Mouse (Mus musculus) liver, embryonic 16.5 days (tissue): ENCODE measurements at regions not wholly inside any gene's neighbourhood (a gene's known extent, or its start where the extent isn't known, plus 50 kb on each side); places are given as distances from the start of the nearest gene placed in this dataset.

Experiments used
- ATAC-seq: fragments of 200-750 bp; cut with Nextera tagmentation; 2 replicates; pipeline ENCODE4 v1.8.0; 2017; ENCODE audit warnings: low read depth, mild to moderate bottlenecking, moderate number of reproducible peaks, moderate library complexity
- H3K27ac ChIP-seq: fragments of 300-500 bp; sonication (generic); 2 replicates; pipeline ENCODE4 v1.5.1; 2014; ENCODE audit warnings: mild to moderate bottlenecking, low read length
- H3K27me3 ChIP-seq: fragments of 300-500 bp; sonication (generic); 2 replicates; pipeline ENCODE4 v1.6.1; 2014; ENCODE audit warnings: low read depth, low read length, mixed read lengths; ENCODE audit not compliant: control insufficient read depth, insufficient read depth
- H3K36me3 ChIP-seq: fragments of 300-500 bp; sonication (generic); 2 replicates; pipeline ENCODE4 v1.6.1; 2014; ENCODE audit warnings: mild to moderate bottlenecking; ENCODE audit not compliant: control insufficient read depth, insufficient read depth
- H3K4me1 ChIP-seq: fragments of 300-500 bp; sonication (generic); 2 replicates; pipeline ENCODE4 v1.6.1; 2014; ENCODE audit warnings: low read depth, low read length, mixed read lengths; ENCODE audit not compliant: control insufficient read depth
- H3K4me2 ChIP-seq: fragments of 300-500 bp; sonication (generic); 2 replicates; pipeline ENCODE4 v1.6.1; 2014; ENCODE audit warnings: low read depth, low read length, mixed read lengths
- H3K4me3 ChIP-seq: fragments of 300-500 bp; sonication (generic); 2 replicates; pipeline ENCODE4 v1.5.1; 2014; ENCODE audit warnings: low read depth, mild to moderate bottlenecking, low read length
- H3K9ac ChIP-seq: fragments of 300-500 bp; sonication (generic); 2 replicates; pipeline ENCODE4 v1.6.1; 2014; ENCODE audit warnings: low read depth, low read length
- H3K9me3 ChIP-seq: fragments of 300-500 bp; sonication (generic); replicated peaks from 2 replicates; pipeline ENCODE4 v1.6.1; 2016; ENCODE audit warnings: low read length; ENCODE audit not compliant: control insufficient read depth
- WGBS: fragments of 180-500 bp; shearing (Covaris S2); extraction: QIAGEN DNeasy Blood & Tissue Kit; methylation state at CpG from one replicate; pipeline ENCODE4 v1.1.7; 2014; ENCODE audit not compliant: insufficient replicate concordance; 5-methylcytosine and 5-hydroxymethylcytosine counted together

DNA sequence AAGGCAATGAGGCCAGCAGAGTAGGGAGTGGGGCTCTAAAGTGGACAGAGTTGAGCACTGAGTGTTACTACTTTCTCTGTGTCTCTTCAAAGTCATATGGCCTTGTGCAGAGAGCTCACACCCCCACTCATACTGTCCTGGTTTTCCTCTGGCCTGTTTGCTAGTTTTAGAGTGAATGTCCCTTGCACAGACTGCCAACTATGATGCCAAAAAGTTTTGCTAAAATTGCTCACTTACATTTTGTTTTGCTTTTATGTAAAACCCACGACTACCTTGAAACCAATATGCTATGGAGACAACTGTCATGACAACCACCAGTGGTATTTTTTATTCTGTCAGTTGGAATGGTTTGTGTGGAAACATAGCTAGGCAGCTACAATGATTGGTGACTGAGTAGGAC lies 126.4 kb upstream of the Rnaseh2b start:
- Histone ChIP-seq H3K9me3 (no peaks in the 10 kb centered on the region), H3K27ac (no peak overlapping the region), H3K4me3 (no peak overlapping the region), H3K4me1 (no peaks in the 10 kb centered on the region), H3K36me3 (no peaks in the 10 kb centered on the region), H3K4me2 (no peak overlapping the region), H3K27me3 (no peaks in the 10 kb centered on the region), H3K9ac (no peak overlapping the region)
- no peak for ATAC-seq
- WGBS, result 32% methylated on average over 1 of the region's 1 CpGs

DNA sequence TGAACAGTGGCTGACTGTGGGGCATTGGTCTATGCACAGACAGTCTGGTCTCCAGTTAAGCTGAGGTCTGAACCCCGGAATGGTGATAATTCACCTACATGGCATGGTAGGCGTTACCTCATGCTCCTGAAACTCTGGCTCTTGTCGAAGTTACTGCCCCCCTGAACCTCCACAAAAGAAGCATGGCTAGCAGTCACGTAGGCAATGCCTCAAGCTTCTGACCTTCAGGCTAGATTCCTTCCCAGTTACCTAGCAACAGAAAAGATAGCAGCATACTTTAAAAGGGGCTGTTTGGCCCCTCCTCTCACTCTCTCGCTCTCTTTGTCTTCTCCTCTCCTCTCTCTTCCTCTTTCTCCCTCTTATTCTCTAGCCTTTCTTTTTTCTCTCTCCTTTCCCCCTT lies 125.8 kb upstream of the Rnaseh2b start:
- H3K4me1 ChIP-seq, result no peaks in the 10 kb centered on the region
- 43% methylated on average over 5 of the region's 5 CpGs for WGBS
- no peak overlapping the region for H3K4me3 ChIP-seq
- no peak overlapping the region for H3K27ac ChIP-seq
- H3K9me3 ChIP-seq, result no peaks in the 10 kb centered on the region
- H3K27me3 ChIP-seq, result no peaks in the 10 kb centered on the region
- ATAC-seq, result no peak
- H3K9ac ChIP-seq, result no peak overlapping the region
- no peak overlapping the region for H3K4me2 ChIP-seq
- H3K36me3 ChIP-seq, result no peaks in the 10 kb centered on the region

DNA sequence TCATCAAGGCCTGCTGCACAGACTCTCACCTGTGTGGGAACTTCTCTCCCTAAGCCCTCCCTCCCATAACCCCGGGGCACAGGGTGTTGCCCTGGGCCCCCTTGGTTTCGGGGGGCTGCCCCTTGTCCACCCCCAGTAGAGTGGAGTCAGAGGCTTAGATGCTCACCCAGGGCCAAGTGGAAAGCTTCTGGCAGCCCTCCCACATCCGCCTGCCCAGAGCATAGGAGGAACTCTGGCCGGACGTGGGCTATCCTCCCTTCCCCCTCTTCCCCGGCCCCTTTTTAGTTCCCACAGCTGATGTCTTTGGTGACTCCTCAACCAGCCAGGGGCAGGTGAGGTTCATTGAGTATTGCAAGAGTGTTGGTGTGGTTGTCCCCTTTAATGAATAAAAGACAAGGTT lies 125.3 kb upstream of the Rnaseh2b start:
- Histone ChIP-seq H3K4me2 (no peak overlapping the region), H3K4me1 (no peaks in the 10 kb centered on the region), H3K9ac (no peak overlapping the region), H3K4me3 (no peak overlapping the region), H3K36me3 (no peaks in the 10 kb centered on the region), H3K27me3 (no peaks in the 10 kb centered on the region), H3K27ac (no peak overlapping the region), H3K9me3 (no peaks in the 10 kb centered on the region)
- 29% methylated on average over 6 of the region's 6 CpGs for WGBS
- ATAC-seq, result no peak

DNA sequence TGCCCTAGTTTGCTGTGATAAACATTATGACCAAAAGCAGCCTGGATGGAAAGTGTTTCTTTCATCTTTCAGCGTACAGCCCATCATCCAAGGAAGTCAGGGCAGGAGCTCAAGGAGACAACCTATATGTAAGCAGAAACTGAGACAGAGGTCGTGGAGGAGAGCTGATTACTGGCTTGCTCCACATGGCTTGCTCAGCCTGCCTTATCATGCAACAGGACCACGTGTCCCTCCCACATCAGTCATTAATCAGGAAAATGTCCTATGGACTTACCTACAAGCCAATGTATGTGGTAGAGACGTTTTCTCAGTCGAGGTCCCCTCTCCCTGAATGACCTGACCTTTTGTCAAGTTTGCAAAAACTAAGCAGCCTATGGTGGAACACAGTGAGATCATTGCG lies 123.7 kb upstream of the Rnaseh2b start:
- no peaks in the 10 kb centered on the region for H3K9me3 ChIP-seq
- 38% methylated on average over 6 of the region's 6 CpGs for WGBS
- H3K36me3 ChIP-seq, result no peaks in the 10 kb centered on the region
- H3K9ac ChIP-seq, result no peak overlapping the region
- H3K4me2 ChIP-seq, result no peak overlapping the region
- no peaks in the 10 kb centered on the region for H3K4me1 ChIP-seq
- H3K27ac ChIP-seq, result no peak overlapping the region
- H3K4me3 ChIP-seq, result no peak overlapping the region
- no peak for ATAC-seq
- H3K27me3 ChIP-seq, result no peaks in the 10 kb centered on the region

DNA sequence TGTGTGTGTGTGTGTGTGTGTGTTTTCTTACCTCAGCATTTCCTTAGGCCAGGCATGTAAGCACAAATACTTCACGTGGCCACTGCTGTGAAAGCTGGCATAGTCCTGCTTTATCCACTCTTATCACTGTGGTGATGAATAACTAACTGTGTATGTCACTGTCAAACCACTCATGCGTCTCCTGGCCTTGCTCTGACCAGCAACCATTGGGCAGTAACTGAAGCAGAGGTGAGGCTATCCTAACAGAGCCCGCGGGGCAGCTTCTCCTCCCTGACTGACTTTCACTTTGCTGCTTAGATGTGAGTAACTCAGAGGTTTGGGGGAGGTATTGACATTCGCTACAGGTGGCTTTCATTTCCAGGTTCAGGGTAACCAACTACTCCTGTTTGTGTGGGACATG lies 122.0 kb upstream of the Rnaseh2b start:
- no peaks in the 10 kb centered on the region for H3K27me3 ChIP-seq
- H3K9ac ChIP-seq, result no peak overlapping the region
- no peaks in the 10 kb centered on the region for H3K36me3 ChIP-seq
- no peaks in the 10 kb centered on the region for H3K9me3 ChIP-seq
- H3K4me3 ChIP-seq, result no peak overlapping the region
- no peaks in the 10 kb centered on the region for H3K4me1 ChIP-seq
- H3K27ac ChIP-seq, result no peak overlapping the region
- 45% methylated on average over 5 of the region's 5 CpGs for WGBS
- no peak for ATAC-seq
- H3K4me2 ChIP-seq, result no peak overlapping the region

DNA sequence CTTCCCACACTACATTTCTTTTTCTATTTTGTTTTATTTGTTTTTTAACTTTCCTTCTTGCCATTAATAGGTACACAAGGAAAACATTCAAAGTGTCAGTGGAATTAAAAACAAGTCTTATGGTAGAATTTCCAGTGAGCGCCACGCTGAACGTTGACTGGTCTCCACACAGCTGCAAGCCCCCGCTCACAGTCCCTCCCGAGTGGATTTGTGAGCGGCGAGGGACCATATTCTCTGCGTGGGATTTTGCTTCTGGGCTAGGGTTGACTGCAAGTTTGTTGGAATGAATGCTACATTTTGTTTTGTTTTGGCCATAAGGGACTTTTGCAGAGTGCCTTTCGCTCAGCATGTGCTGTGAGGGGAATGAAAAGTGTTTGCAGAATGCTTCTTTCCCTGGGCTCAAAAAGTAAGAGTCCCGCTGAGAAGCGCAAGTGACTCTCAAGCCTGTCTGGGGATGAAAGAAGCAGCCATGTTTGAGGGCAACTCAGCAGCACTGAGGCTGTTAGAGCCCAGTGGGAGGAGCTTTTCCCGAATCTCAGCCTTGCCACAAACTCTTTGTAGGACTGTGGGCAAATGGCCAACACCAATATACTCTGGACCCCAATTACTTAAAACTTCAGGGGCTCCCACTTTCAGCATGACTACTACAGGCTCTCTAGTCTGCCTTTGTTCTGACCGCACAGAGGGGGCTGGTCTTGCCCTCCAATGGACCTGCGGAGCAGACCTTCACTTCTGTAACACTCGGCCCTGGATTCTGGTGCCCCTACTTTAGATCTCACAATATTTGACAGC lies 120.9 kb upstream of the Rnaseh2b start:
- H3K27me3 ChIP-seq, result no peaks in the 10 kb centered on the region
- no peak overlapping the region for H3K4me2 ChIP-seq
- no peak for ATAC-seq
- no peaks in the 10 kb centered on the region for H3K36me3 ChIP-seq
- H3K27ac ChIP-seq, result no peak overlapping the region
- no peaks in the 10 kb centered on the region for H3K9me3 ChIP-seq
- H3K9ac ChIP-seq, result no peak overlapping the region
- WGBS, result 71% methylated on average over 15 of the region's 15 CpGs
- H3K4me3 ChIP-seq, result no peak overlapping the region
- no peaks in the 10 kb centered on the region for H3K4me1 ChIP-seq

DNA sequence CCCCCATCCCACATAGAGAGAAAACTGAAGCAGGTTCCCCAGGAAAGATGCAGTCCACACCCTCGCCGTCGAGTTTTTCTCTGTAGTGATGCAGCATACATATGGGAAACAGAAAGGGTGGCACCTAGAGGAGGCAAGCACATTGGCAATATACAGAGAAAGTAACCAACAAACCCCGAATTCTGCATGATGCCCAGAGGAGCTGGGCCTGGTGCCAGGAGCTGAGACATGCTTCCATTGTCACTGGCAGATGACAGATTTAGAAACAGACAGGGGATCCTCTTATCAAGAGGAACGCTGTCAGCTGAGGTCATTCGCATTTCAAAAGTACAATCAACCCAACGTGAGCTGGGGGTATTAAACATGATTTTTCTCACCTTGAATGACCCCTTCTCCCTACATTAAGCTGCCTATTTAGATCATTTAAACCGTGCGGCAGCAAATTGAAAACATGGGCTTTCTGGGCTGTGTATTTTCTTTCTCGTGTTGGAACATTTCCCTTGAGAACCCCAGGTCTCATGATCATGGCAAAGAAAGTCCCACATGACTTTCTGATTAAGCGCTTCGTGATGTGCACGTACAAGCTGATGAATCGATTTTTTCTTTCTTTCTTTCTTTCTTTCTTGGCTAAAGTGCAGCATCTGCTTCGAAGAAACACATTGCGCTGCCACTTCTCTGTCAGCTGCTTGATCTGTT lies 118.4 kb upstream of the Rnaseh2b start:
- Histone ChIP-seq H3K9me3 (no peaks in the 10 kb centered on the region), H3K27ac (no peak overlapping the region), H3K36me3 (no peaks in the 10 kb centered on the region), H3K4me3 (no peak overlapping the region), H3K9ac (no peak overlapping the region), H3K27me3 (no peaks in the 10 kb centered on the region), H3K4me2 (no peak overlapping the region), H3K4me1 (no peaks in the 10 kb centered on the region)
- no peak for ATAC-seq
- 62% methylated on average over 16 of the region's 16 CpGs for WGBS

DNA sequence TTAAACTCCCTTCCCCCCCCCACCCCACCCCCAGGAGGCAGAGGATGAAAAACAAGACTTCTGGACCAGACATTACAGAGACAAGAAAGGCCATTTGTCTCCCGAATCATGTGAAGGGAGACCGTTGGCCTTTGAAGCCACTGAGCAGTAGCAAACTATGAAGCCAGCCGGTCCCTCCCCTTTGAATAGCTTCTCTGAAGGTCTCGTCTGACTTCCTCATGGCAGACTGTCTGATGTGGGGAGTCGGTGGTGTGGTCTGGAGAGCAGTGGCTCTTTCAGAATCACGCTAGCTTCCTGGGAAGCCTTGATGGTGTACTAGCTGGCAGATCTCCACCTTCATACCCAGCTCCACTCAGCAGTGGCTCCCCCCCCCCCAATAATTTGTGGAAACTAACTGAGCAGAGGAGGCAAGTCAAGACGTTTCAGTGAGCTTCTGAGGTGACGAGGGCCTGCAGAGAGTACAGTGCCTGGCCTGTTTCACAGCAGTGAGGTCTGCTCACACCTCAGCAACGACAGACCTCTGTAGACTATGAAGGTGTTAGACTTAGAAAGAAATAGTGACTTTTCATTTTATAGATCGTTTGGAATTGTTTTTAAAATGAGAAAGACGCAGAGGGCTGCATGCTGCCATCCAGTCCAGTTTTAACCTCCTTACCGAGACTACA lies 116.9 kb upstream of the Rnaseh2b start:
- Histone ChIP-seq H3K4me1 (no peaks in the 10 kb centered on the region), H3K9ac (no peak overlapping the region), H3K9me3 (no peaks in the 10 kb centered on the region), H3K4me2 (no peak overlapping the region), H3K4me3 (no peak overlapping the region), H3K27me3 (no peaks in the 10 kb centered on the region), H3K36me3 (no peaks in the 10 kb centered on the region), H3K27ac (no peak overlapping the region)
- no peak for ATAC-seq
- WGBS, result 41% methylated on average over 12 of the region's 12 CpGs

DNA sequence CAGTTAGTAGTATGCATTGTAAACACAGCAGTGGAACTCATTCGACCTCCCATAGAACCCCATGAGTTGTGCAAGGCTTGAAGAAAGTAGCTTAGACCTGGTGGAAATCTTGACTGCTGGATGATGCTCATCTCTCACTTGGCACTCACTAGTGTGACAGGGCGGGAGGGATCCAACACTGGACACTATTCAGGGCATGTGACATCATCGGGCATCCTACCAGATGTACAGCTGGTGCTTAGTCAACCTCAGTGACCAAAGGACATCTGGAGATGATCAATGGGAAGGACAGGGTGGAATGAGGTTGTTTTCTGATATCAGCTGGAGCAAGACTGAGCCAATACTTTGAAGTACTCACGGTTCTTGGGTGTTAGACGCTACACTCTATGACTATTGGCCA lies 114.9 kb upstream of the Rnaseh2b start:
- Histone ChIP-seq H3K4me3 (no peak overlapping the region), H3K4me1 (no peaks in the 10 kb centered on the region), H3K36me3 (no peaks in the 10 kb centered on the region), H3K9ac (no peak overlapping the region), H3K9me3 (no peaks in the 10 kb centered on the region), H3K4me2 (no peak overlapping the region), H3K27me3 (no peaks in the 10 kb centered on the region), H3K27ac (no peak overlapping the region)
- WGBS, result 72% methylated on average over 5 of the region's 5 CpGs
- ATAC-seq, result no peak
